Mouse (Mus musculus) C3H10T1/2 (cell line): Measurements from ENCODE around the gene Gm5861. TPM values are rescaled to one million over a fixed set of nuclear protein-coding genes. Genes with fewer than 3 reads are reported as not detected.

Source experiments
- polyA plus RNA-seq, 2 experiments: library from polyadenylated mRNA; unstranded; fragments of >200 nt; fragmentation: generic; extraction: Trizol; gene quantifications; one replicate each; pipeline ENCODE4 v1.2.1; 2012; ENCODE audit warnings: missing spikeins in 2 of 2

Gene Gm5861
- polyA plus RNA-seq = not detected

DNA sequence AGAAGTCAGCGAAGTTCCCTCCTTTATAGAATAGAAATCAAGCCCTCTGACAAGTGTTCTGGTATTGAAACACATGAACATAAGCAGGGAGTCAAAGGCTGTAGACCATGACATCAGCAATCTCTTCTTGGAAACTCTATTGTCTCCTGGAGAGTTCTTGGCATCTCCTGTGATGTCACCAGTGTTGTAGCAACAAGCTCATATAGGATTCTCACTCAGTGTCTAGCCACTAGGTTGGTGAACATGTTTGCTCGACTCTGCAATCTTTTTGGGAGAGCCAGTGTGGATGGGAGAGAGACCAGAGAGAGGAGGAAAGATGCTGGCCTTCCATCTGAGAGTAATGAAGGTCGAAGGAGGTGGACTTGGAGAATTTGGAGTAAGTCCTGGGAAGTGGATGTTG lies at the start of gene Gm5861:
Gm5861 (plus strand) TSS at position 301 of the 400 bp plus-strand sequence.

Other genes with a start within 250 kb of the Gm5861 start
- not detected for gene Gm8871, start 235.3 kb upstream of the Gm5861 start, polyA plus RNA-seq
- gene Gm8857, start 235.3 kb upstream of the Gm5861 start, polyA plus RNA-seq = not detected
- gene Gm8879, start 55.4 kb upstream of the Gm5861 start, polyA plus RNA-seq = not detected
- not detected for gene Gm8890, start 73.0 kb downstream of the Gm5861 start, polyA plus RNA-seq
- gene Speer1, start 158.4 kb downstream of the Gm5861 start, polyA plus RNA-seq = not detected
- not detected for gene Gm8897, start 233.3 kb downstream of the Gm5861 start, polyA plus RNA-seq